Mouse (Mus musculus) liver, postnatal 0 days (tissue): Measurements from ENCODE around the gene Pnpla2. TPM values are rescaled to one million over a fixed set of nuclear protein-coding genes. Genes with fewer than 3 reads are reported as not detected.
"Not testable (repeated sequence)": the region's sequence is repeated elsewhere in the genome, so short reads cannot be mapped to it uniquely, and the experiment has no call there.

Experiments used
- ATAC-seq: fragments of 200-750 bp; cut with Nextera tagmentation; 2 replicates; pipeline ENCODE4 v1.8.0; 2017; ENCODE audit warnings: mild to moderate bottlenecking, moderate library complexity
- DNase-seq: peaks from one replicate; pipeline ENCODE4 v3.0.0-alpha.2; 2016
- H3K27ac ChIP-seq: fragments of 300-500 bp; sonication (generic); 2 replicates; pipeline ENCODE4 v1.5.1; 2014; ENCODE audit warnings: antibody characterized with exemption, moderate library complexity, mild to moderate bottlenecking, low read depth
- H3K27me3 ChIP-seq: fragments of 300-500 bp; sonication (generic); 2 replicates; pipeline ENCODE4 v1.6.1; 2014; ENCODE audit warnings: low read length, control low read depth, mixed read lengths; ENCODE audit not compliant: insufficient read depth
- H3K36me3 ChIP-seq: fragments of 300-500 bp; sonication (generic); replicated peaks from 2 replicates; pipeline ENCODE4 v1.6.1; 2014; ENCODE audit warnings: mild to moderate bottlenecking, control low read depth, low read length, moderate library complexity, mixed read lengths; ENCODE audit not compliant: insufficient read depth
- H3K4me1 ChIP-seq: fragments of 300-500 bp; sonication (generic); 2 replicates; pipeline ENCODE4 v1.6.1; 2014; ENCODE audit warnings: antibody characterized with exemption, mild to moderate bottlenecking, control low read depth; ENCODE audit not compliant: insufficient read depth
- H3K4me2 ChIP-seq: fragments of 300-500 bp; sonication (generic); 2 replicates; pipeline ENCODE4 v1.6.1; 2014; ENCODE audit warnings: low read depth, mild to moderate bottlenecking, low read length, moderate library complexity, mixed read lengths
- H3K4me3 ChIP-seq: fragments of 300-500 bp; sonication (generic); 2 replicates; pipeline ENCODE4 v1.5.1; 2014; ENCODE audit warnings: low read depth, low read length
- H3K9ac ChIP-seq: fragments of 300-500 bp; sonication (generic); replicated peaks from 2 replicates; pipeline ENCODE4 v1.6.1; 2014; ENCODE audit warnings: mild to moderate bottlenecking, moderate library complexity
- H3K9me3 ChIP-seq: fragments of 300-500 bp; sonication (generic); 2 replicates; pipeline ENCODE4 v1.6.1; 2016; ENCODE audit warnings: mild to moderate bottlenecking, control low read depth, low read length, mixed read lengths
- CTCF ChIP-seq: sonication (generic); IDR thresholded peaks from 2 replicates; pipeline ENCODE4 v1.5.1; 2016; ENCODE audit warnings: antibody characterized with exemption, low read depth
- EP300 ChIP-seq: IDR thresholded peaks from 2 replicates; pipeline ENCODE4 v1.6.1; 2016; ENCODE audit warnings: antibody characterized with exemption, low read depth, mild to moderate bottlenecking
- WGBS: fragments of 180-500 bp; shearing (Covaris S2); extraction: QIAGEN DNeasy Blood & Tissue Kit; methylation state at CpG from one replicate; pipeline ENCODE4 v1.1.7; 2014; ENCODE audit not compliant: insufficient replicate concordance; 5-methylcytosine and 5-hydroxymethylcytosine counted together
- polyA plus RNA-seq: library from polyadenylated mRNA; unstranded; fragments of >200 nt; fragmentation: Nextera tagmentation; extraction: Ambion mirVana; gene quantifications from 2 replicates; pipeline ENCODE4 v1.2.1, GENCODE M21; 2015

Gene Pnpla2
- polyA plus RNA-seq, 1 experiment from 2014 or later, result 47.1 TPM

GRCm38 (mm10) chr7:141443081-141443821 lies 11.7 kb upstream of the Pnpla2 start:
- WGBS, result 18% methylated on average over 12 of the region's 12 CpGs
- peak; percentile 2; the same call in 1 of the 2 replicates for ATAC-seq
- TF ChIP-seq CTCF (peak; percentile 70), EP300 (no peak)

DNA sequence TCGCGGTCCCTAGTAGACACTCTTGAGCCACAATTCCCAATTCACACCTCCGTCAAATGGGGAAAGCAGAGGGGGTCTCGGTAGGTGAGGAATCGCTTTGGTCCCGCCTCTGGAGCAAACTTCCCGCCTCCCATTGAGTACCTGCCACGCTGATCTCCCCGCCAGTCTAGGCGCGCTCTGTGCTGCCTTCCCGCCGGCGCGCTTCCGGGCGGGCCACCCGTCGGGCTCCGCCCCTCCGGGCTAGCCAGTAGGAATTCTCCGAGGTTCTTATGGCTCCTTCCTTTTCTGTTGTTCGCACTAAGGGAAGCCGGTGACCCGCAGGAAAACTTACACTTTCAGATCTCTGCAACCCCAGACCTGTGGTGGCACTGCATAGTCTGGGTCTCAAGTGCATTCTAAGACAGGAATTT lies 11.2 kb upstream of the Pnpla2 start, which contains the start of gene Pidd1:
Gene Pidd1, minus strand, starts transcription at position 198 of the 410 bp plus-strand sequence.
- peak within 1 kb of the TSS; percentile 69 for H3K27ac ChIP-seq
- peak within 1 kb of the TSS; percentile 75 for H3K9ac ChIP-seq
- DNase-seq (peak; percentile 86), ATAC-seq (peak; percentile 55)
- TF ChIP-seq CTCF (no peak), EP300 (peak; percentile 41; the same call in 1 of the 2 replicates)
- H3K9me3 ChIP-seq, result no peaks in the 10 kb centered on the region
- H3K4me3 ChIP-seq, result peak within 1 kb of the TSS; percentile 66
- 1% methylated on average over 25 of the region's 25 CpGs for WGBS
- H3K4me1 ChIP-seq, result peaks cover 44% of the 10 kb centered on the region
- peaks cover 23% of the 10 kb centered on the region for H3K36me3 ChIP-seq
- H3K4me2 ChIP-seq, result peak within 1 kb of the TSS; percentile 91
- no peaks in the 10 kb centered on the region for H3K27me3 ChIP-seq

More at GRCm38 (mm10) chr7:141443081-141443821, 11.7 kb upstream of the Pnpla2 start:
- peaks cover 24% of the 10 kb centered on the region for H3K36me3 ChIP-seq
- peak overlapping the region; percentile 66 for H3K4me3 ChIP-seq
- peak overlapping the region; percentile 75 for H3K9ac ChIP-seq
- DNase-seq, result no peak
- no peaks in the 10 kb centered on the region for H3K9me3 ChIP-seq
- H3K4me2 ChIP-seq, result peak overlapping the region; percentile 91
- H3K27ac ChIP-seq, result peak overlapping the region; percentile 69; the same call in 1 of the 2 replicates
- H3K4me1 ChIP-seq, result peaks cover 39% of the 10 kb centered on the region
- no peaks in the 10 kb centered on the region for H3K27me3 ChIP-seq

DNA sequence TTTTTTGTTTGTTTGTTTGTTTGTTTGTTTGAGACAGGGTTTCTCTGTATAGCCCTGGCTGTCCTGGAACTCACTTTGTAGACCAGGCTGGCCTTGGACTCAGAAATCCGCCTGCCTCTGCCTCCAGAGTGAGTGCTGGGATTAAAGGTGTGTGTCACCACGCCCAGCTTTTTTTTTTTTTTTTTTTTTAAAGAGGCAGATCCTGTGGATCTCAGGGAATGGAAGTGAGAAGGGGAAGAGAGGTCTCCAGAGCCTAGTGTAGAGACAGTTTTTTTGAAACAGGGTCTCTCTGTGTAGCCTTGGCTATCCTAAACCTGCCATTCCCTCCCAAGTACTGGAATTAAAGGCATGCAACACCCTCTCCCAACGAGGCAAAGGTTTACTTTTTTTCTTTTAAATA lies 8.6 kb upstream of the Pnpla2 start:
- not testable (repeated sequence) for H3K9me3 ChIP-seq, H3K27ac ChIP-seq, ATAC-seq, DNase-seq, H3K27me3 ChIP-seq
- Histone ChIP-seq H3K4me3 (peak overlapping the region; percentile 62; the same call in 1 of the 2 replicates), H3K4me1 (peaks cover 36% of the 10 kb centered on the region), H3K36me3 (peaks cover 14% of the 10 kb centered on the region), H3K4me2 (peak overlapping the region; percentile 75), H3K9ac (0 out of 2 replicates have a peak overlapping the region, but pooled peaks have one; percentile 73)
- 84% methylated on average over 3 of the region's 3 CpGs for WGBS

GRCm38 (mm10) chr7:141447110-141447991 lies 7.6 kb upstream of the Pnpla2 start, which contains the start of gene Rplp2:
Gene Rplp2, plus strand, starts transcription at chr7:141447370.
- ATAC-seq, result peak; percentile 90
- peak; percentile 94 for DNase-seq
- Histone ChIP-seq H3K27ac (peak within 1 kb of the TSS; percentile 84), H3K4me2 (peak within 1 kb of the TSS; percentile 75), H3K36me3 (peaks cover 19% of the 10 kb centered on the region), H3K9ac (peak within 1 kb of the TSS; percentile 73), H3K9me3 (no peaks in the 10 kb centered on the region), H3K4me3 (peak within 1 kb of the TSS; percentile 62), H3K27me3 (no peaks in the 10 kb centered on the region), H3K4me1 (peaks cover 36% of the 10 kb centered on the region)
- WGBS, result under 1% methylated on average over 59 of the region's 63 CpGs
- TF ChIP-seq EP300 (no peak), CTCF (peak; percentile 33)

DNA sequence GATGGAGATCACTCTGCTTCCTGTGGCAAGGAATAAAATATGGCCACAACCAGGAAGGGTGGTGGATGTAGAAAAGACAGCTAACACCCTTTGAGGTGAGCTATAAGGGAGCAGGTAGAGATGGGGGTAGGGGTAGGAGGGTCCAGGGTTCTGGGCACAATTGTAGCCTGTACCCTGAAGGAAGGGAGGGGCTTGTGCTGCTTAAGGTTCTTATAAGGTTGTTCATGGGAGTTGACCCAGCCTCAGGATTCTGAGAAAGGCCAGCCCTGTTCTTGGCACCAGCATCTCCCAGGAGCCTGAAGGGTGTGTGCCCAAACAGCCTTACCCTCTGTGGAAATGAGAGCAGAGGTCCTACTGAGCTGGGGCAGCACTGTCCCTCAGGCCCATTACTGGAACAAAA lies 3.1 kb upstream of the Pnpla2 start:
- peaks cover 25% of the 10 kb centered on the region for H3K4me1 ChIP-seq
- peaks cover 19% of the 10 kb centered on the region for H3K36me3 ChIP-seq
- DNase-seq (no peak), ATAC-seq (no peak)
- H3K9ac ChIP-seq, result no peak overlapping the region; the same call in 1 of the 2 replicates
- H3K4me2 ChIP-seq, result no peak overlapping the region
- no peaks in the 10 kb centered on the region for H3K27me3 ChIP-seq
- TF ChIP-seq CTCF (no peak), EP300 (no peak)
- H3K27ac ChIP-seq, result no peak overlapping the region
- H3K4me3 ChIP-seq, result no peak overlapping the region
- H3K9me3 ChIP-seq, result no peaks in the 10 kb centered on the region

GRCm38 (mm10) chr7:141453636-141454035 lies 1.4 kb upstream of the Pnpla2 start:
- Histone ChIP-seq H3K27ac (no peak overlapping the region), H3K9ac (no peak overlapping the region), H3K4me2 (no peak overlapping the region), H3K27me3 (no peaks in the 10 kb centered on the region), H3K4me1 (peaks cover 28% of the 10 kb centered on the region), H3K4me3 (no peak overlapping the region), H3K36me3 (peaks cover 32% of the 10 kb centered on the region), H3K9me3 (no peaks in the 10 kb centered on the region)
- DNase-seq (no peak), ATAC-seq (no peak)
- 69% methylated on average over 2 of the region's 2 CpGs for WGBS
- TF ChIP-seq EP300, result no peak
- no peak for TF ChIP-seq CTCF
